Mouse (Mus musculus) heart, adult 18-20 months (tissue): ENCODE data around the gene Dhx34. TPM values are rescaled to one million over a fixed set of nuclear protein-coding genes. Genes with fewer than 3 reads are reported as not detected.
A peak's percentile ranks its signal among the peaks of the same experiment; 100 is the strongest.

Experiments
- DNase-seq, 2 experiments: peaks; one replicate each; pipeline ENCODE4 v3.0.0; 2021 to 2022; ENCODE audit warnings: mixed read lengths in 1 of 2
- total RNA-seq, 2 experiments: library from RNA; stranded (reverse); gene quantifications; 2 replicates each; pipeline ENCODE4 v1.2.3; 2021

Dhx34 gene
- total RNA-seq, 2 experiments from 2014 or later: 8.4 to 8.6 TPM

DNA sequence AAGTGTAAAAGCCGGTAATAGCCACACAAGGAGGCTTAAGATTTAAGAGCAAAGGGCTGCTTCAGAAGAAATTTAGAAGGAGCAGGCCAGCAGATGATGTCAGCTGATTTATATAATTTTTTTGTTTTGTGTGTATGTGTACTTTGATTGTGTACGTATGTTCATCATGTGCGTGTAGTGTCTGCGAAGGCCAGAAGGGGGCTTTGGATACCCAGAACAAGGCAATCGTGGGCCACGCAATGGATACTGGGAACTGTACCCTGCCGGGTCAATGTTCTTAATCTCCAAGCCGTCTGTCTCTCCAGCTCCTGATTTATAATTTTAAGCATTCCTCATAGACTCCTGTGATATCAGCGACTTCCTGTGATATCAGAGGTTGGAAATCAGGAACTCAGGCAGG, 60.5 kb downstream of the Dhx34 start:
- no peak for DNase-seq

DNA sequence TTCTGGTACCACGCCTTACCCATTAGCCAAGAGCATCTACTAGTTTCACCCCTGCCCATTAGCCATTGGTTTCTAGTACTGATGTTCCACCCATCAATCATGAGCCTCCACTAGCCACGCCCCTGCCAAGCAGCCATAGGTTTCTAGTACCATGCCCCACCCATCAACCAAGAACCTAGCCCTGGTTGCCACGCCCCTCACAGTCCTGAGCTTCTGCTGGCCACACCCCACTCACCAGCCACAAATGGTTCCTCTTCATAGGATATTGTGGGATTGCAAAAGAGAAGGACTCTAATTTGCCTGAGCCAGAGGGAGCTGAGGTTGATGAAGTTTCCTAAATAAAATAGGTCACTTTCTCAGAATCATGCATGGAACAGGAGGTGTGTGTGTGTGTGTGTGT, 61.1 kb downstream of the Dhx34 start:
- DNase-seq: no peak

DNA sequence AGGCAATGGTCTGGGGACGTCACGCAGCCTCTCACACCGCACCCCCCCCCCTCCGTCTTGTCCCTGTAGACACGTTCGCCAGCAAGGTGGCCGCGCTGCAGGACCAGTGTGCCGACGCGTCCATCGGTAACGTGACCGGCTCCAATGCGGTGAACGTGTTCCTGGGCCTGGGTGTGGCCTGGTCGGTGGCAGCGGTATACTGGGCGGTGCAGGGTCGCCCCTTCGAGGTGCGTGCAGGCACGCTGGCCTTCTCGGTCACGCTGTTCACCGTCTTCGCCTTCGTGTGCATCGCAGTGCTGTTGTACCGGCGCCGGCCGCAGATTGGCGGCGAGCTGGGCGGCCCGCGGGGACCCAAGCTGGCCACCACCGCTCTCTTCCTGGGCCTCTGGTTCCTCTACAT, 63.1 kb downstream of the Dhx34 start:
- DNase-seq: no peak

DNA sequence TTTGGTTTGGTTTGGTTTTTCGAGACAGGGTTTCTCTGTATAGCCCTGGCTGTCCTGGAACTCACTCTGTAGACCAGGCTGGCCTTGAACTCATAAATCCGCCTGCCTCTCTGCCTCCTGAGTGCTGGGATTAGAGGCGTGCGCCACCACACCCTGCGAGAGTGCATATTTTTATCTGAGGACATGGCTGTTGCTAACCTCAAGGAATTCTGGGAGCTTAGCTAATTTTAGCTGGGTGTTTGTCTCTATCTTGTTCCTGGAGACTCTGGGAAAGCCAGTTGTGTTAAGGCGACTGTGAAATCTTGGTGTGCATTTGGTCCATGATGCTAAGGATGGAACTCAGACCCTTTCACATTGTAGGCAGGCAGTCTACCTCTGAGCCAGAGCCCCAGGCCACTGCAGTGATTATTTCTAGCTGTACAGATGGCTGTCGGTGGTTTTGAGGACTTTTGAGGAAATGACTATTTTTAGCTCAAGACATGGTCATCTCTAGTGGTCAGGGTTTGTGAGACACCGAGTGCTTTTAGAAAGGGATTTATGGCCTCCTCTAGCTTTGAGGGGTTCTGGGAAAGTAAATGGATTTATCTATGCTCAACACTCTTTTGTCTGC, 65.6 kb downstream of the Dhx34 start:
- DNase-seq: peak; percentile 45 to 52

DNA sequence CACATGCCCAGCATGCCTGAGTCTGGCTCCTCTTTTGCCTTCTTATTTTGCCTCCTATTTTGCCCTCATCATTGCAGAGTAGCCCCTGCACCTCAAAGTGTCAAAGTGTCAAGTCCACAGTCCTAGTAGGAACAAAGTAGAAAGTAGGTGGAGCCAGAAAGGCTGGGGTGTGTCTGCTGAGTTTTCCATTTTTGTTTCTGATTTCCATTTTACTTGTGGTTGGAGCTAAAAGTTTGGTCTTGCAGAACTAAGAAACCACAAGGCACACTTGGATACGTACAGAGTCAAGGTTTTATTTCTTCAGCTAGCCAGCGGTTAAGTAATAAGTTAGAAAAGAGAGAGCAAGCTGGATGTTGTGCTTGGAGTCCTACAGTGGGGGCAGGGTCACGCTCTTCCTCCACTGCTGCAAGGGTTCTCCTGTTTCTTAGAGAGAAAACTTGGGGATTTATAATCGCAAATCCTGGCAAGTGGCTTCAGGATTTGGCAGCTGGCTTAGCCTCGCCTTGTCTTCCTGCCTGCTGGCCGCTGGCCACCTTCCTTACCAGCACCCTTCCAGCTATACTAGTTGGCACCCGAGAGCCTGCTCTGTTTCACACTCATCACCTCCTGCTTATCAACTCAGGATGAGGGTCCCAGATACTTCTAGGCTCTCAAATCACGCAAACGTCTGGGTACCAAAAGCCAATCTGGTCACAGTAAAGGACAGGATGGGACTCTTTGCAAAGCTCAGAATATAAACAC, 66.5 kb downstream of the Dhx34 start:
- DNase-seq: peak; percentile 68 to 79

DNA sequence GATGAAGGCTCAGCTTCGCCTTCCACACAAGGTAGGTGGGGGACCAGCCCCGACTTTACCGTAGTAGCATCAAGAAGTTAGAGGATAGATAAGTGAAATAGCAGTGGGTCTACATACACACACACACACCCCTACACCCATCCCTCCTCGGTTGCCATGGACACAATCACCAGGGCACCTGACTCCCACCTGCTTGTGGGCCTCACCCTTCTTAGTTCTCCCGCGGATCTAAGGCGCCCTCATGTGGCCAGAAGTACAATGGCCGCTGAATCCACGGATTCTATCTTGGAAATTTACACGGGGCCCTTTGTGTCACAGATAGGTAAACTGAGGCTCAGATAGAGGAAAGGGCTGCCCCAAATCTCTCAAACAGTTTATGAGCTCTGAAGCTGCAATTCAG, 68.3 kb downstream of the Dhx34 start:
- DNase-seq: peak in 1 of 2 experiments; percentile 63

DNA sequence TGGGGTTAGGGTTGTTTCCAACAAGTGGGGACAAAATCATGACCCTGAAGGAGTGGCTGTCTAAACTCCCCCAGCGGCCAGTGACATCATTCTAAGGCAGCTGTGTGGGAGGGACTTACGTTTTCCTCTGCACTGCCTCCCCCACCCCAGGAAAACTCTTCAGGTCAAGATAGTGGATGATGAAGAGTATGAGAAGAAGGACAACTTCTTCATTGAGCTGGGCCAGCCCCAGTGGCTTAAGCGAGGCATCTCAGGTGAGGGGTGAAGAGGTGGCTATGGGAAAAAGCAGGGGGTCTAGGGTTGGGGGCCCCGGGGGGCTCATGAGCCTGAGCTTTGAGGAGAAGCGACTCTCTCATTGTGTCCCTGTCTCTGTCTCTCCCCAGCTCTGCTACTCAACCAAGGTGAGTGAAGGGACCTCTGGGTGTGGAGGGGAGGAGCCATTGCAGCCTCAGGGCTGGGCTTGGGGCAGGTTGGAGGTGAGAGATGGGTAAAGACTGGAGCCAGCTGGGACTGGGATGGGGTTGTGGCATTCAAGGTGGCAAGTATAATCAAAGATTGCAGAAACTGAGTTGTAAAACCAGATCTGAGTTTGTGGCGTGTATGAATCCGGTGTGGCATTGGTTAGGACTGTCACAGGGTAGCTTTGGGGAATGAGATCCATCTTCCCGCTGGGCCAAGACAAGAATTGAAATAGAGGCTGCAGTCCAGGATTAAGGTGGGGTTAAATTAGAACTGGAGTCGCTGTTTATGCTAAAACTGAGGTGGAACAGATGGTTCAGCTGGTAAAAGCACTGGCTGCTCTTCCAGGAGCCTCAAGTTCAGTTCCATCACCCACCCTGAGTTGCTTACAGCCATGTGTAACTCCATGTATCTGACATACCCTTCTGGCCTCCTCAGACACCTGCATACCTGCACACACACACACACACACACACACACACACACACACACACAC, 71.4 kb downstream of the Dhx34 start:
- DNase-seq: no peak

DNA sequence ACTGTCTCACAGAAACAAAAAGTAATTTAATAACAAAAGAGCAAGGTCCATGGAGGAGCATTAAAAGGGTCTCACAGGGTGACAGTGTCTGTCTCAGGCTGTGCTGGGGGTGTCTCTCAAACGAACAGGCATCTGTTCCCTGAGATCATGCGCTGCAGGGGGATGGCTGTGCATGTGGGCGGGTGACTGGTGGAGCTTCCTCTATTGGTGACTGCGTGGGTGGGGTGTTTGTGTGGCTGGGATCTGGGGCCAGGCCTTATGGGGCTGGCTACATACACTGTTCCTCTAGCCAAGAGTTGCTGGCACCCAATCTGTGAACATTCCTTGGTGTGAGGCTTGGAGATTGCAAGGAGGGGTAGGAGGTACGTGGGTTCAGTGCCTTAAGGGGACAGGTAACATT, 72.6 kb downstream of the Dhx34 start:
- no peak for DNase-seq

DNA sequence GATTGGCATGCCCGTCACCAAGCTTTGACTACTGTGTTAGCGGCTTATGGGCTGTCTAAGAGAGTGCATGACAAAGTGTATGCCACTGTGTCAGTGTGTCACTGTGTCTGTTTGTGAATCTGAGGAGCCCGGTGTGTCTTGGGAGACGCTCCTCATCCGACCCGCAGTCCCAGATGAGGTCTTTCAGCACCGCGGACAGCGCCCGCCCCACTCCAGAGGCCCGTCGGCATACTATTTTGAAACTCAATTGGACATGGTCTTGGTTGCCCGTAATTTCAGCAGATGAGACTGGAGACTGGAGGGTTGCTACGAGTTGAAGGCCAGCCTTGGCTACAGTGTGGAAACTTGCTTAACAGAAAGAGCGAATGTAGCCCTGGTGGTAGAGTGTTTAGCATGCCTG, 74.2 kb downstream of the Dhx34 start:
- DNase-seq: peak in 1 of 2 experiments; percentile 74

Other genes with a start within 250 kb of the Dhx34 start
- 1 to 10 TPM; 4.2 to 5.9 TPM for gene Bicra, start 174.1 kb downstream of the Dhx34 start, total RNA-seq
- gene Zfp541, start 160.2 kb downstream of the Dhx34 start, total RNA-seq: not detected
- 10 to 100 TPM; 88.7 to 99.1 TPM for gene Napa, start 123.6 kb downstream of the Dhx34 start, total RNA-seq
- 10 to 100 TPM; 19.0 to 21.0 TPM for gene Kptn, start 102.1 kb downstream of the Dhx34 start, total RNA-seq
- under 1 TPM; 0.72 to 0.85 TPM for gene Slc8a2, start 92.2 kb downstream of the Dhx34 start, total RNA-seq
- 1 to 10 TPM; 4.8 to 6.1 TPM for gene Meis3, start 46.9 kb downstream of the Dhx34 start, total RNA-seq
- 1 to 10 TPM; 1.2 to 1.7 TPM for gene C5ar2, start 22.1 kb upstream of the Dhx34 start, total RNA-seq
- 1 to 10 TPM; 4.4 to 7.5 TPM for gene C5ar1, start 37.5 kb upstream of the Dhx34 start, total RNA-seq
- 10 to 100 TPM; 15.3 to 16.2 TPM for gene Inafm1, start 51.6 kb upstream of the Dhx34 start, total RNA-seq
- gene Ccdc9, start 64.8 kb upstream of the Dhx34 start, total RNA-seq: 10 to 100 TPM; 26.3 to 29.6 TPM
- 1 to 10 TPM; 3.8 to 5.6 TPM for gene Bbc3, start 86.4 kb upstream of the Dhx34 start, total RNA-seq
- gene Sae1, start 165.8 kb upstream of the Dhx34 start, total RNA-seq: 10 to 100 TPM; 37.3 to 40.6 TPM
- 10 to 100 TPM; 25.4 to 34.5 TPM for gene Zc3h4, start 178.9 kb upstream of the Dhx34 start, total RNA-seq
- gene Tmem160, start 230.7 kb upstream of the Dhx34 start, total RNA-seq: 100 to 1,000 TPM in 1 of 2 experiments, 10 to 100 TPM in 1; 87.4 to 101 TPM